Mouse (Mus musculus): ENCODE measurements around the gene Arl4d. TPM values are rescaled to one million over a fixed set of nuclear protein-coding genes. Genes with fewer than 3 reads are reported as not detected.
A peak's percentile ranks its signal among the peaks of the same experiment; 100 is the strongest.
"Not testable (repeated sequence)": the region's sequence is repeated elsewhere in the genome, so short reads cannot be mapped to it uniquely, and the experiment has no call there.

Gene Arl4d
- polyA plus RNA-seq, 1 experiment, result 9.1 TPM

DNA sequence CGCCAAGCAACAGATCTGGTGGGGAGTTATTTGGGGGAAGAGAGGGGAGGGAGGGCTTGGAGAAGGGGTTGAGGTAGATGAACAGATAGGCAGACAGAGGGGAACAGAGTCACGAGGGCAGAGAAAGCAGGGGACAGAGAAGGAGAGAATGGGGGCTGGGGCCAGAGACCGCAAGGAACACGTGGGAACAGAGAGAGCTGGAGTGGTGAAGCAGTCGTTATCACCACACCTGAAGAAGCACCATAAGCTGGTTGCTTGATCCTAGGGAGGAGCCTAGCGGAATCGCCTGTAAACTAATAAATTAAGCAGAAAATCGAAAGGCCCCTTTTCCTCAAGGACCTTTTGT, 38.7 kb upstream of the Arl4d start:
- WGBS, result 3% methylated on average over 8 of the region's 8 CpGs
- TF ChIP-seq POLR2A (IDR thresholded peaks at IDR 0.05; ENCODE audit: low read depth, low read length) (no peak), CTCF (IDR thresholded peaks at IDR 0.05; ENCODE audit: extremely low read depth, insufficient read depth, insufficient read length, insufficient replicate concordance) (no peak)
- H3K4me3 ChIP-seq (ENCODE audit: extremely low read depth, insufficient read depth, insufficient read length), result peak overlapping the region; percentile 74; the same call in 1 of the 2 replicates
- peaks cover 2% of the 10 kb centered on the region; the same call in 1 of the 2 replicates for H3K36me3 ChIP-seq (ENCODE audit: control insufficient read depth, insufficient read depth, low read length)
- DNase-seq (ENCODE audit: low read depth in 1 of 2, low spot score in 2 of 2), result no peak
- H3K27ac ChIP-seq (ENCODE audit: insufficient read depth, low read length), result peak overlapping the region; percentile 97
- no peaks in the 10 kb centered on the region for H3K27me3 ChIP-seq (ENCODE audit: control insufficient read depth, insufficient read depth, low read length)
- peaks cover 2% of the 10 kb centered on the region for H3K4me1 ChIP-seq (ENCODE audit: control insufficient read depth, insufficient read depth, insufficient read length)

GRCm38 (mm10) chr11:101626995-101627856, 38.1 kb upstream of the Arl4d start, which contains the start of gene Rdm1:
Gene Rdm1, plus strand, starts transcription at chr11:101627195.
- peak; percentile 72 for TF ChIP-seq POLR2A (IDR thresholded peaks at IDR 0.05; ENCODE audit: low read depth, low read length)
- TF ChIP-seq CTCF (IDR thresholded peaks at IDR 0.05; ENCODE audit: extremely low read depth, insufficient read depth, insufficient read length, insufficient replicate concordance), result no peak
- Histone ChIP-seq H3K27me3 (ENCODE audit: control insufficient read depth, insufficient read depth, low read length) (no peaks in the 10 kb centered on the region), H3K27ac (ENCODE audit: insufficient read depth, low read length) (peak within 1 kb of the TSS; percentile 97), H3K4me3 (ENCODE audit: extremely low read depth, insufficient read depth, insufficient read length) (peak within 1 kb of the TSS; percentile 91), H3K36me3 (ENCODE audit: control insufficient read depth, insufficient read depth, low read length) (peaks cover 2% of the 10 kb centered on the region; the same call in 1 of the 2 replicates), H3K4me1 (ENCODE audit: control insufficient read depth, insufficient read depth, insufficient read length) (peaks cover 2% of the 10 kb centered on the region)
- DNase-seq (ENCODE audit: low read depth in 1 of 2, low spot score in 2 of 2), result peak; percentile 79 to 84
- under 1% methylated on average over 34 of the region's 34 CpGs for WGBS

GRCm38 (mm10) chr11:101627857-101628559, 37.3 kb upstream of the Arl4d start:
- DNase-seq (ENCODE audit: low read depth in 1 of 2, low spot score in 2 of 2), result peak; percentile 83 to 87

GRCm38 (mm10) chr11:101628733-101629417, 36.5 kb upstream of the Arl4d start:
- DNase-seq (ENCODE audit: low read depth in 1 of 2, low spot score in 2 of 2); H3K4me1 ChIP-seq (ENCODE audit: control insufficient read depth, insufficient read depth, insufficient read length); H3K27me3 ChIP-seq (ENCODE audit: control insufficient read depth, insufficient read depth, low read length); H3K36me3 ChIP-seq (ENCODE audit: control insufficient read depth, insufficient read depth, low read length); H3K27ac ChIP-seq (ENCODE audit: insufficient read depth, low read length); H3K4me3 ChIP-seq (ENCODE audit: extremely low read depth, insufficient read depth, insufficient read length): not testable (repeated sequence)
- 82% methylated on average over 4 of the region's 5 CpGs for WGBS

More at GRCm38 (mm10) chr11:101627857-101628559, 37.3 kb upstream of the Arl4d start:
- TF ChIP-seq POLR2A (IDR thresholded peaks at IDR 0.05; ENCODE audit: low read depth, low read length), result peak; percentile 13; the same call in 1 of the 2 replicates
- TF ChIP-seq CTCF (IDR thresholded peaks at IDR 0.05; ENCODE audit: extremely low read depth, insufficient read depth, insufficient read length, insufficient replicate concordance), result no peak
- H3K27ac ChIP-seq (ENCODE audit: insufficient read depth, low read length), result peak overlapping the region; percentile 93
- under 1% methylated on average over 32 of the region's 33 CpGs for WGBS
- no peaks in the 10 kb centered on the region for H3K27me3 ChIP-seq (ENCODE audit: control insufficient read depth, insufficient read depth, low read length)
- H3K4me3 ChIP-seq (ENCODE audit: extremely low read depth, insufficient read depth, insufficient read length), result peak overlapping the region; percentile 91
- peaks cover 2% of the 10 kb centered on the region; the same call in 1 of the 2 replicates for H3K36me3 ChIP-seq (ENCODE audit: control insufficient read depth, insufficient read depth, low read length)
- peaks cover 2% of the 10 kb centered on the region for H3K4me1 ChIP-seq (ENCODE audit: control insufficient read depth, insufficient read depth, insufficient read length)

- H3K4me3 ChIP-seq (ENCODE audit: extremely low read depth, insufficient read depth, insufficient read length), result no peak overlapping the region
- no peak overlapping the region for H3K27ac ChIP-seq (ENCODE audit: insufficient read depth, low read length)
- DNase-seq (ENCODE audit: low read depth in 1 of 2, low spot score in 2 of 2), result no peak
- 91% methylated on average over 10 of the region's 10 CpGs for WGBS
- peaks cover 16% of the 10 kb centered on the region for H3K36me3 ChIP-seq (ENCODE audit: control insufficient read depth, insufficient read depth, low read length)
- no peak for TF ChIP-seq CTCF (IDR thresholded peaks at IDR 0.05; ENCODE audit: extremely low read depth, insufficient read depth, insufficient read length, insufficient replicate concordance)
- H3K4me1 ChIP-seq (ENCODE audit: control insufficient read depth, insufficient read depth, insufficient read length), result no peaks in the 10 kb centered on the region
- no peaks in the 10 kb centered on the region for H3K27me3 ChIP-seq (ENCODE audit: control insufficient read depth, insufficient read depth, low read length)
Measured at GRCm38 (mm10) chr11:101635660-101636059, 29.7 kb upstream of the Arl4d start.

- Histone ChIP-seq H3K36me3 (ENCODE audit: control insufficient read depth, insufficient read depth, low read length) (peaks cover 9% of the 10 kb centered on the region), H3K27me3 (ENCODE audit: control insufficient read depth, insufficient read depth, low read length) (no peaks in the 10 kb centered on the region), H3K4me1 (ENCODE audit: control insufficient read depth, insufficient read depth, insufficient read length) (no peaks in the 10 kb centered on the region), H3K4me3 (ENCODE audit: extremely low read depth, insufficient read depth, insufficient read length) (no peak overlapping the region), H3K27ac (ENCODE audit: insufficient read depth, low read length) (no peak overlapping the region)
- no peak for DNase-seq (ENCODE audit: low read depth in 1 of 2, low spot score in 2 of 2)
- 88% methylated on average over 4 of the region's 4 CpGs for WGBS
- TF ChIP-seq CTCF (IDR thresholded peaks at IDR 0.05; ENCODE audit: extremely low read depth, insufficient read depth, insufficient read length, insufficient replicate concordance), result no peak
Measured at GRCm38 (mm10) chr11:101639761-101640160, 25.6 kb upstream of the Arl4d start.

GRCm38 (mm10) chr11:101640857-101641709, 24.3 kb upstream of the Arl4d start:
- peak; percentile 41 to 58 for DNase-seq (ENCODE audit: low read depth in 1 of 2, low spot score in 2 of 2)
- peak overlapping the region; percentile 53 for H3K4me3 ChIP-seq (ENCODE audit: extremely low read depth, insufficient read depth, insufficient read length)
- H3K27ac ChIP-seq (ENCODE audit: insufficient read depth, low read length), result peak overlapping the region; percentile 70
- not testable (repeated sequence) for H3K27me3 ChIP-seq (ENCODE audit: control insufficient read depth, insufficient read depth, low read length); H3K4me1 ChIP-seq (ENCODE audit: control insufficient read depth, insufficient read depth, insufficient read length); H3K36me3 ChIP-seq (ENCODE audit: control insufficient read depth, insufficient read depth, low read length)
- 7% methylated on average over 53 of the region's 53 CpGs for WGBS

GRCm38 (mm10) chr11:101641710-101642642, 23.4 kb upstream of the Arl4d start:
- H3K27ac ChIP-seq (ENCODE audit: insufficient read depth, low read length), result peak overlapping the region; percentile 70
- 3% methylated on average over 15 of the region's 26 CpGs for WGBS
- peak in 1 of 2 experiments; percentile 45 for DNase-seq (ENCODE audit: low read depth in 1 of 2, low spot score in 2 of 2)
- not testable (repeated sequence) for H3K36me3 ChIP-seq (ENCODE audit: control insufficient read depth, insufficient read depth, low read length); H3K4me1 ChIP-seq (ENCODE audit: control insufficient read depth, insufficient read depth, insufficient read length); H3K4me3 ChIP-seq (ENCODE audit: extremely low read depth, insufficient read depth, insufficient read length); H3K27me3 ChIP-seq (ENCODE audit: control insufficient read depth, insufficient read depth, low read length)

Data from spleen, adult 2 months (tissue).